Mouse (Mus musculus): ENCODE results near the gene Dennd4b.

GRCm38 (mm10) chr3:90309589-90309988 is 44.6 kb downstream of the Dennd4b start:
- TF ChIP-seq POLR2A (IDR thresholded peaks at IDR 0.05; ENCODE audit: low read depth, low read length): no peak
- TF ChIP-seq CTCF (conservative IDR thresholded peaks at IDR 0.05; ENCODE audit: insufficient read depth, insufficient read length, low read depth, low read length): no peak
